Comparison of ENCODE assay signal across 8 mouse cellular contexts in the genomic region with DNA sequence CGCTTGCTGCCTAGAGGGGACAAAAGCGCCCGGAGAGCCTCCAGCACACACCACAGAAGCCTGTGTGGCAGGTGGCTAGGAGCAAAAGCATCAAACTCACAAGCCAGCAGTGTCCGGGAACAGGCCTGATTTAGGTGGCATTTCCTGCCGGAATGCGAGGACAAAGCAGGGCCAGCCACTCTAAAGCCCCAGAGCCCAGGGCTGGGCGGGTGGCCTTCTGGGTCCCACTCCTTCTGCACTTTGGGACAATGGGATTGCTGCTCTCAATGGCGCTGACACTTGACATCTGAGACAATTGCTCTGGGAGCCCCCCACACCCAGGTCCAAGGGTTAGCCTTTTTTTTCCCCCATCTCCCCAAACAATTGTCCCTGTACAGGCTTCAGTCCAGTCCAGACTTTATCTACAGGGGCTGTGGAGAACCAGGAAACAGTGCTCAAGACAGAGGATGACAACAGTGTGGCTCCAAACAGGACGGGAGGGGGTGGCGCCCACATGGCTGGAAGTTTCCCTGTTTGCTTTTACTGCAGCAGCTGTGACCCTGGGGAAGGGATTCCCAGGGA. TPM values are rescaled to one million over a fixed set of nuclear protein-coding genes. Genes with fewer than 3 reads are reported as not detected.
A peak's percentile ranks its signal among the peaks of the same experiment; 100 is the strongest.
DNase-seq lines count a peak whose midpoint lies in the region; ATAC-seq and TF ChIP-seq lines count a peak whose summit lies in the region.

No protein-coding gene starts in this region.

- no peak for TF ChIP-seq POLR2A in cerebellum, adult 2 months (IDR thresholded peaks at IDR 0.05; ENCODE audit: borderline replicate concordance, insufficient read depth, low read length)

- H3K27ac ChIP-seq in heart, embryonic 12.5 days (ENCODE audit: poor library complexity, severe bottlenecking): peak overlapping the region; percentile 60
- H3K27ac ChIP-seq in limb, embryonic 11.5 days (replicated peaks; ENCODE audit: low read depth, low read length): peak overlapping the region; percentile 68
- peak overlapping the region; percentile 38; the same call in 1 of the 2 replicates for H3K27ac ChIP-seq in midbrain, postnatal 0 days (ENCODE audit: low read depth, low read length)
- no peak overlapping the region for H3K27ac ChIP-seq in cerebellum, adult 2 months (ENCODE audit: insufficient read depth, low read length)

- no peaks in the 10 kb centered on the region for H3K36me3 ChIP-seq in heart, embryonic 12.5 days
- H3K36me3 ChIP-seq in limb, embryonic 11.5 days (ENCODE audit: control insufficient read depth, insufficient read depth, low read length): no peaks in the 10 kb centered on the region
- no peaks in the 10 kb centered on the region for H3K36me3 ChIP-seq in midbrain, postnatal 0 days (ENCODE audit: insufficient read depth, low read length)

- H3K4me1 ChIP-seq in heart, embryonic 12.5 days (replicated peaks): peaks cover 42% of the 10 kb centered on the region
- peaks cover 14% of the 10 kb centered on the region for H3K4me1 ChIP-seq in limb, embryonic 11.5 days (ENCODE audit: control insufficient read depth, insufficient read depth, low read length)
- no peaks in the 10 kb centered on the region for H3K4me1 ChIP-seq in midbrain, postnatal 0 days (ENCODE audit: insufficient read depth, low read length)
- peaks cover 5% of the 10 kb centered on the region for H3K4me1 ChIP-seq in cerebellum, adult 2 months (ENCODE audit: control insufficient read depth, insufficient read depth, low read length)

- no peaks in the 10 kb centered on the region for H3K9me3 ChIP-seq in heart, embryonic 12.5 days (replicated peaks)
- H3K9me3 ChIP-seq in limb, embryonic 11.5 days (ENCODE audit: control insufficient read depth, low read length): no peaks in the 10 kb centered on the region
- no peaks in the 10 kb centered on the region for H3K9me3 ChIP-seq in midbrain, postnatal 0 days (ENCODE audit: low read length)

- peak; percentile 69 for ATAC-seq in heart, embryonic 12.5 days (ENCODE audit: insufficient number of reproducible peaks, low FRiP score)
- 0 out of 2 replicates have a peak, but pooled peaks have one; percentile 19 for ATAC-seq in limb, embryonic 11.5 days (ENCODE audit: insufficient number of reproducible peaks, low FRiP score, low TSS enrichment, low read depth)
- ATAC-seq in midbrain, postnatal 0 days (ENCODE audit: low FRiP score): no peak

- no peaks in the 10 kb centered on the region for H3K27me3 ChIP-seq in heart, embryonic 12.5 days (replicated peaks)
- H3K27me3 ChIP-seq in limb, embryonic 11.5 days (ENCODE audit: control insufficient read depth, insufficient read depth, low read length): no peaks in the 10 kb centered on the region
- no peaks in the 10 kb centered on the region for H3K27me3 ChIP-seq in midbrain, postnatal 0 days (ENCODE audit: insufficient read depth, low read length)
- H3K27me3 ChIP-seq in cerebellum, adult 2 months (ENCODE audit: control insufficient read depth, insufficient read depth, low read length): no peaks in the 10 kb centered on the region

- no peak overlapping the region for H3K9ac ChIP-seq in heart, embryonic 12.5 days
- H3K9ac ChIP-seq in limb, embryonic 11.5 days (ENCODE audit: low read length): peak overlapping the region; percentile 17; the same call in 1 of the 2 replicates
- no peak overlapping the region for H3K9ac ChIP-seq in midbrain, postnatal 0 days (replicated peaks; ENCODE audit: low read length, poor library complexity, severe bottlenecking)

- intact Hi-C loops in heart, postnatal 10 days (cut with DNase I): no loop called here

- H3K4me3 ChIP-seq in heart, embryonic 12.5 days: no peak overlapping the region
- no peak overlapping the region for H3K4me3 ChIP-seq in limb, embryonic 11.5 days (ENCODE audit: low read depth, low read length)
- H3K4me3 ChIP-seq in midbrain, postnatal 0 days (ENCODE audit: low read depth, low read length): no peak overlapping the region
- no peak overlapping the region for H3K4me3 ChIP-seq in cerebellum, adult 2 months (replicated peaks; ENCODE audit: insufficient read depth, low read depth, low read length)

- WGBS in heart, embryonic 12.5 days: 46% methylated on average over 10 of the region's 10 CpGs
- WGBS in limb, embryonic 11.5 days: 55% methylated on average over 10 of the region's 10 CpGs
- 22% methylated on average over 10 of the region's 10 CpGs for WGBS in midbrain, postnatal 0 days
- WGBS in cerebellum, adult 2 months: 84% methylated on average over 10 of the region's 10 CpGs

- no peak overlapping the region for H3K4me2 ChIP-seq in heart, embryonic 12.5 days
- no peak overlapping the region for H3K4me2 ChIP-seq in limb, embryonic 11.5 days (ENCODE audit: low read depth, severe bottlenecking)
- no peak overlapping the region for H3K4me2 ChIP-seq in midbrain, postnatal 0 days (ENCODE audit: low read depth, low read length, poor library complexity, severe bottlenecking)

- TF ChIP-seq CTCF in midbrain, postnatal 0 days (IDR thresholded peaks at IDR 0.05): no peak
- TF ChIP-seq CTCF in cerebellum, adult 2 months (IDR thresholded peaks at IDR 0.05; ENCODE audit: borderline replicate concordance, insufficient read depth, low read depth, low read length): no peak

- no peak for DNase-seq in heart, adult 11 months
- DNase-seq in heart, postnatal 10 days: peak; percentile 38 to 45
- DNase-seq in limb, embryonic 11.5 days (ENCODE audit: low spot score): peak; percentile 41
- DNase-seq in midbrain, postnatal 0 days (ENCODE audit: low spot score): no peak
- no peak for DNase-seq in cerebellum, adult 2 months
- no peak for DNase-seq in left cerebral cortex, adult 11 months (ENCODE audit: low spot score)
- DNase-seq in frontal cortex, adult 2 months (ENCODE audit: extremely low spot score in 1 of 2, low spot score in 1 of 2): no peak

RNA-seq across cellular contexts. Expression of a gene that starts 56.1 kb away (rescaled TPM):
- 12.0 and 13.6 TPM in 2 replicates for polyA plus RNA-seq in heart, embryonic 12.5 days (2016; fragmentation: Nextera tagmentation; extraction: Ambion mirVana)
- 10 to 100 TPM; 12.1 to 17.7 TPM for total RNA-seq in heart, postnatal 10 days (2021)
- polyA plus RNA-seq in limb, embryonic 11.5 days (2014; fragmentation: Nextera tagmentation; extraction: Ambion mirVana): 16.0 and 19.5 TPM in 2 replicates
- 37.1 and 53.8 TPM in 2 replicates for total RNA-seq in midbrain, postnatal 0 days (2014; rRNA removed)
- 17.4 and 18.0 TPM in 2 replicates for polyA plus RNA-seq in midbrain, postnatal 0 days (2015; fragmentation: Nextera tagmentation; extraction: Ambion mirVana)
- polyA plus RNA-seq in cerebellum, adult 2 months (2012; rRNA removed): 70.1 and 74.3 TPM in 2 replicates
- 101 and 102 TPM in 2 replicates for polyA plus RNA-seq in frontal cortex, adult 2 months (2012; rRNA removed)

Comparison
In these comparisons a context has a peak if more than half of its experiments do, and no peak if none do; other contexts are left out.
1. DNase-seq: peak in heart, postnatal 10 days (2 of 2) and limb, embryonic 11.5 days (single experiment); none in heart, adult 11 months (single experiment), midbrain, postnatal 0 days (single experiment), cerebellum, adult 2 months (0 of 2), left cerebral cortex, adult 11 months (single experiment) and frontal cortex, adult 2 months (0 of 2).